8 mouse cellular contexts compared by ENCODE assay signal in genomic region chr5:36538576-36539187, GRCm38 (mm10). TPM values are rescaled to one million over a fixed set of nuclear protein-coding genes. Genes with fewer than 3 reads are reported as not detected.
DNase-seq lines count a peak whose midpoint lies in the region; ATAC-seq lines count a peak whose summit lies in the region.

No protein-coding gene starts in this region.

- H3K27me3 ChIP-seq in liver, embryonic 15.5 days, result no peaks in the 10 kb centered on the region

- peak; percentile 51 for ATAC-seq in liver, embryonic 15.5 days (ENCODE audit: insufficient read depth)

- H3K4me3 ChIP-seq in liver, embryonic 15.5 days (replicated peaks), result no peak overlapping the region

- H3K9me3 ChIP-seq in liver, embryonic 15.5 days (replicated peaks), result no peaks in the 10 kb centered on the region

- DNase-seq in cerebellum, adult 9-10 months, result peak; percentile 48
- DNase-seq in cerebellum, adult 11-12 months, result no peak
- DNase-seq in right cerebral cortex, postnatal 10 days (ENCODE audit: low spot score in 2 of 2), result peak; percentile 59 to 78
- DNase-seq in right cerebral cortex, adult 18-20 months, result no peak
- DNase-seq in cerebellum, postnatal 14 days, result peak; percentile 66 to 69
- peak; percentile 85 for DNase-seq in induced T-regulatory cell, adult 2 months (ENCODE audit: low read depth)
- DNase-seq in skeletal muscle tissue, adult 2 months (ENCODE audit: low read depth, low spot score), result peak; percentile 27

- H3K4me2 ChIP-seq in liver, embryonic 15.5 days, result no peak overlapping the region

- WGBS in liver, embryonic 15.5 days (ENCODE audit: insufficient replicate concordance), result 8% methylated on average over 4 of the region's 4 CpGs

- no peak overlapping the region for H3K9ac ChIP-seq in liver, embryonic 15.5 days

- H3K4me1 ChIP-seq in liver, embryonic 15.5 days (replicated peaks), result peaks cover 18% of the 10 kb centered on the region

- no peak overlapping the region for H3K27ac ChIP-seq in liver, embryonic 15.5 days (replicated peaks)

- H3K36me3 ChIP-seq in liver, embryonic 15.5 days (replicated peaks), result no peaks in the 10 kb centered on the region

RNA-seq across cellular contexts. Expression of gene Ccdc96, which starts 54.3 kb away (rescaled TPM):
- polyA plus RNA-seq in liver, embryonic 15.5 days (2015; fragmentation: Nextera tagmentation; extraction: Ambion mirVana), result 0.07 and 0.09 TPM in 2 replicates

RNA-seq across cellular contexts. Expression of gene Tbc1d14, which starts 54.4 kb away (rescaled TPM):
- 9.0 and 9.5 TPM in 2 replicates for polyA plus RNA-seq in liver, embryonic 15.5 days (2015; fragmentation: Nextera tagmentation; extraction: Ambion mirVana)

RNA-seq across cellular contexts. Expression of gene Tada2b, which starts 54.6 kb away (rescaled TPM):
- 0.74 and 1.1 TPM in 2 replicates for polyA plus RNA-seq in liver, embryonic 15.5 days (2015; fragmentation: Nextera tagmentation; extraction: Ambion mirVana)

Comparison
In these comparisons a context has a peak if more than half of its experiments do, and no peak if none do; other contexts are left out.
1. DNase-seq: peak in cerebellum, adult 9-10 months (single experiment), right cerebral cortex, postnatal 10 days (2 of 2), cerebellum, postnatal 14 days (2 of 2), induced T-regulatory cell, adult 2 months (single experiment) and skeletal muscle tissue, adult 2 months (single experiment); none in cerebellum, adult 11-12 months (single experiment) and right cerebral cortex, adult 18-20 months (single experiment).